Mouse (Mus musculus) adrenal gland, postnatal 25 days (tissue): ENCODE measurements at regions not wholly inside any gene's neighbourhood (a gene's known extent, or its start where the extent isn't known, plus 50 kb on each side); places are given as distances from the start of the nearest gene placed in this dataset.

ENCODE experiments used
- DNase-seq: peaks from one replicate; pipeline ENCODE4 v3.0.0; 2021; ENCODE audit warnings: mixed read lengths

GRCm38 (mm10) chr10:50241645-50242044, 350.8 kb upstream of the Ascc3 start:
- DNase-seq, result no peak

- DNase-seq, result no peak
Observed at GRCm38 (mm10) chr10:50203587-50203986, 388.9 kb upstream of the Ascc3 start.

GRCm38 (mm10) chr10:50201691-50202090, 390.8 kb upstream of the Ascc3 start:
- no peak for DNase-seq

GRCm38 (mm10) chr10:50199857-50200256, 392.6 kb upstream of the Ascc3 start:
- no peak for DNase-seq

DNA sequence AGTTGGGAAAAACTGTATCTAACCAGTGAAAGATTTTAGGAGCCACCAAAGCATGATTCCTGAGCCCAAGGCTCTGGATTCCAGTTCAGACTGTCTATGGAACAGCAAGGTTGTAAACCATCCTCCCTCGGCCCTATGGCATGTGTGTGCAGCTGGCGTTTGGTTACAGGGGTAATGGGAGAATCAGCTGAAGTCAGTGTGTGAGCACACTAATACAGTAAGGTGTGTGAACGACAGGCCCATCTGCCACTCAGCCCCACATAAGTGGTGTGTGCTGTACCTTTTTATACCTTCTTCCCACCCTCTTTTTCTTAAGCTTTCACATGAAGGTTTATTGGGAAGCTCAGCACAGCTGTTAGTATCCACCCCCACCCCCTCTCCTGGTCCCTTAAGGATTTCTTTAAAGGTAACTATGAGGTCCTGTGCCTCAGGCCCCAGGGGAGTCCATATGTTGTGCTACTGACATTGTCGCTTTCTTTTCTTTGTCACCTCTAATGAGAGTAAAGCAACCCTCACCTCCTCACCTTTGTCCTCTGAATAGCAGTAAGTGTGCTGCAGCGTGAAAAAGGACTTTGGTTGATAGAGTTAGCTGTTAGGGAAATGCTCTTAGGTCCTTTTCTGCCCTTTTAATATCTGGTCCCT, 394.5 kb upstream of the Ascc3 start:
- DNase-seq, result no peak

GRCm38 (mm10) chr10:50190276-50190675, 401.7 kb upstream of the Grik2 start:
- DNase-seq, result no peak

GRCm38 (mm10) chr10:50169116-50169515, 380.6 kb upstream of the Grik2 start:
- DNase-seq, result no peak

DNA sequence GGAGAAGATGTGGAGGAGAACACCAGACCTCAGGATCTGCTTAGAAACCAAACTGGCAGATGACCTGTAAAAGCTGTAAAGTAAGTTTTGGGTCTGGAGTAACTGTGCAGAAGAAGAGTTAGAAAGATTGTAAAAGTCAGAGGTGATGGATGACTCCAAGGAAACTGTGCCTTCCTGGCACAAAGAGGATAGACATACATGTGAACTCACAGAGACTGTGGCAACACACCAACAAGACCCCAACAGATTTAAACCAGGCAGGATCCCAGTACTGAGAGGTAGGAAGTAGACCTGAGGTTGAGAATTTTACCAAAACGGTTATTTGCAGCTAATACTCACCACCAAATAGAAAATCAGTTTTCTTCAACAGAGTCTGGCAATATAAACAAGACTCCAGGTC, 349.8 kb upstream of the Grik2 start:
- DNase-seq, result no peak

- peak; percentile 7 for DNase-seq
Observed at GRCm38 (mm10) chr10:50137783-50138182, 349.2 kb upstream of the Grik2 start.

DNA sequence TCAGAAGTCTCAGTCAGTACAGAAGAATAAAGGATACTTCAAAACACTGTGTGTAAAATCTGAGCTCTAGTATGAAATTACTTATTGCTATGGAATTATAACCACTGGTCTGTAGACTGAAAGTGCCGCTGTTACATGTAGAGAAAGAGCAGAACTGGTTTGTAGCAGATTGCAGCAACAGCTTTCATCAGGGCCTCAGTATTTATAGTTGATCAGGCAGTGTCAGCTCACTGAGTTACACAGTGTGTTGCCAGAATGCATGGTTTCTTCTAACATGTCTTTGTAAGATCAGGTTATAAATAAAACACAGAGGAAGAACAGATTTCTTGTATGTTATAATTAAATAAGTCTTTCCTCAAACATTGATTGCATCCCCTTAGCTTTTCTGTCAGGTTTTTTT, 347.6 kb upstream of the Grik2 start:
- no peak for DNase-seq

DNA sequence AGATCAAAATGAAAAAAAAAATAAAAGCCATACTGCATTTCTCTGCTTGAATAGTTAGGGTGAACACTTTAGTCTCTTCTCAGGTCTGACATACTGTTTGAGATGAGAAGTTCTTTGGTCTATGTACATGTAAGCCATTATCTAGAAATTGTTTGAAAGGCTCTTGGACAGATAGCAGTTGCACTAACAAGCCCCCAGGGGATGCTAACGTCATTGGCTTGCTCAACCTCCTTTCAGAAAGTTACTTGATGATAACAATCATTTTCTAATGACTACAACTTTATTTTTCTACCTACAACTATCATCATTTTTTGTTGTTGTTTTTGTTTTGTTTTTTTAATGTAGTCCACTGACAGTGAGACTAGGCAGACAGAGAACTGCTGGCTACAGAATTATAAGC, 346.9 kb upstream of the Grik2 start:
- no peak for DNase-seq
